In the genomic region with DNA sequence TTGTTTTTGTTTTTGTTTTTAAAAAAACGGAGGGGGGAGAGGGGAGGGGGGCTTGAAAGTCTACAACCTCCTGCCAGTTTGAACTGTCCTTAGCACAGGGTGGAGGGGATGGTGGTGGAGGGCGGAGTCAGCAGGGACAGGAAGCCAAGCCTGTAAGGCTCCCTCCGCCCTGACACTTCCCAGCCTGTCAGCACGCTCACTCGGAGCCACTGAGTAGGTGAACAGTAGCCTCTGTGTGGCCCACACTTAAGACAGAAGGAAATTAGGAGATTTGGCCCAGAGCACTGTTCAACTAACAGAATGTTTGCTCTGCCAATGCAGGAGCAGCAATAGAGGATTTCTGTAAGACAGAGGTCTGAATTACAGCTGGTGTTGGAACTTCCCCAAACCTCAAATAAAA, we compare ENCODE assay signal across 7 mouse cellular contexts. TPM values are rescaled to one million over a fixed set of nuclear protein-coding genes. Genes with fewer than 3 reads are reported as not detected.
A peak's percentile ranks its signal among the peaks of the same experiment; 100 is the strongest.
DNase-seq lines count a peak whose midpoint lies in the region; TF ChIP-seq lines count a peak whose summit lies in the region.

No protein-coding gene starts in this region.

- intact Hi-C loops in heart, postnatal 25 days (cut with DNase I): loop anchor here (1.0 to 5.0 kb wide), 3 partner anchors 12 to 72 kb away; no protein-coding TSS in a partner anchor

- no peak for TF ChIP-seq CTCF in lung, adult 2 months (IDR thresholded peaks at IDR 0.05; ENCODE audit: insufficient read depth, low read length)

- 20% methylated on average over 5 of the region's 5 CpGs for WGBS in lung, adult 2 months

- peak; percentile 28; the same call in 1 of the 2 replicates for TF ChIP-seq POLR2A in lung, adult 2 months (IDR thresholded peaks at IDR 0.05; ENCODE audit: borderline replicate concordance, extremely low read depth, low read depth, low read length)

- no peak overlapping the region for H3K4me3 ChIP-seq in lung, adult 2 months (replicated peaks; ENCODE audit: extremely low read depth, low read depth, low read length)

- peak; percentile 61 for DNase-seq in CD4-positive, CD25-positive, alpha-beta regulatory T cell, adult 2 months (ENCODE audit: low read depth, low spot score)
- DNase-seq in NIH3T3 (ENCODE audit: low read depth): peak; percentile 47
- peak; percentile 51 for DNase-seq in heart, postnatal 25 days (ENCODE audit: low spot score)
- DNase-seq in lung, adult 2 months: no peak
- peak; percentile 69 for DNase-seq in thymus, postnatal 4 days
- DNase-seq in cerebellum, adult 9-10 months: no peak
- no peak for DNase-seq in layer of hippocampus, postnatal 10 days (ENCODE audit: low spot score in 2 of 2)

- peaks cover 11% of the 10 kb centered on the region for H3K4me1 ChIP-seq in lung, adult 2 months (ENCODE audit: control insufficient read depth, insufficient read depth, low read length)

RNA-seq across cellular contexts. Expression of a gene that starts 26.5 kb away (rescaled TPM):
- total RNA-seq in heart, postnatal 25 days (2021): 1 to 10 TPM; 2.4 to 3.6 TPM
- polyA plus RNA-seq in lung, adult 2 months (2012; rRNA removed): 96.6 and 100 TPM in 2 replicates
- 10 to 100 TPM; 12.1 to 12.9 TPM for total RNA-seq in layer of hippocampus, postnatal 10 days (2021)

RNA-seq across cellular contexts. Expression of a gene that starts 49.6 kb away (rescaled TPM):
- 10 to 100 TPM; 34.5 to 35.2 TPM for total RNA-seq in heart, postnatal 25 days (2021)
- 86.7 and 104 TPM in 2 replicates for polyA plus RNA-seq in lung, adult 2 months (2012; rRNA removed)
- 100 to 1,000 TPM; 104 TPM for total RNA-seq in layer of hippocampus, postnatal 10 days (2021)

RNA-seq across cellular contexts. Expression of a gene that starts 58.7 kb away (rescaled TPM):
- 1 to 10 TPM; 6.7 to 7.3 TPM for total RNA-seq in heart, postnatal 25 days (2021)
- 59.9 and 72.5 TPM in 2 replicates for polyA plus RNA-seq in lung, adult 2 months (2012; rRNA removed)
- total RNA-seq in layer of hippocampus, postnatal 10 days (2021): 10 to 100 TPM; 11.7 to 13.1 TPM

Comparison
In these comparisons a context has a peak if more than half of its experiments do, and no peak if none do; other contexts are left out.
1. DNase-seq: peak in CD4-positive, CD25-positive, alpha-beta regulatory T cell, adult 2 months (single experiment), NIH3T3 (single experiment), heart, postnatal 25 days (single experiment) and thymus, postnatal 4 days (single experiment); none in lung, adult 2 months (single experiment), cerebellum, adult 9-10 months (single experiment) and layer of hippocampus, postnatal 10 days (0 of 2).